Mouse (Mus musculus) retina, postnatal 7 days (tissue): ENCODE results near the gene Entpd1.

ENCODE experiments used
- DNase-seq: peaks from one replicate; pipeline ENCODE4 v3.0.0-alpha.2; 2012; ENCODE audit warnings: low read depth, low spot score

Gene Entpd1

DNA sequence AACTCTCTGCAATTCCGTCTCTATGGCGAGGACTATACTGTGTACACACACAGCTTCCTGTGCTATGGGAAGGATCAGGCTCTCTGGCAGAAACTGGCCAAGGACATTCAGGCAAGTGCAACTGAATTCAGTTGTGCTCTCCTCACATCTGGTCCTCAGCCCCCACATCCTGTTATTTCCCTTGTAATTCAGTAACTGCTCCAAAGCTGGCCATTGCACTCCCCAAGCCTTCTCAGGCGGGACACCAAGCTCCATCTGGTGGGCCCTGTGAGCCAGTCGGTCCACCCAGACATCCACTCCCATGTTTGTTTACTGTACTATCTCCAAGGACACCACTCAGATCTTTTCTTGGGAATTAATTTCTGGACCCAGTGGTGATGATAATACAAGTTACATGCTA lies 114.0 kb downstream of the Entpd1 start:
- DNase-seq, result no peak

GRCm38 (mm10) chr19:40726614-40727013 lies 114.4 kb downstream of the Entpd1 start:
- DNase-seq, result no peak

- DNase-seq, result no peak
These were observed 116.0 kb downstream of the Entpd1 start for GRCm38 (mm10) chr19:40728213-40728612.

GRCm38 (mm10) chr19:40728732-40729420 lies 116.7 kb downstream of the Entpd1 start:
- no peak for DNase-seq

GRCm38 (mm10) chr19:40733409-40733808 lies 121.2 kb downstream of the Entpd1 start:
- DNase-seq, result no peak

DNA sequence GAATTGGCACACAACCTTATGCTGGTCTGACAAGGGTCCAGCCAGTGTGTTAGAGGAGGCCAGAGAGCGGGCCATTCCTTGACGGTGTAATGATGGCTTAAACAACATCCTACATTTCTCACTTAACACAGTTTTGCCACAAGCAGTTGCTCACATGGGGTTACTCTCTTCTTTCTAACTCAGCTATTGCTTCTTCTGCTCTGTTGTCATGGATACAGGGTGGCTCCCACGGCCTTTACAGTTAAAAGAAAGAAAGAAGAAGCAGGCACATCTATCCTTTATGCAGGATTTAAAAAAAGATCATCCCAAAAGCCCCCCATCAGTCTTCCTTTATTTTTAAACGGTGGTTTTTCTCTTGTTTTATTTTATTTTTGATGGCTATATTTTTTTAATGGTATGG lies 121.7 kb downstream of the Entpd1 start:
- no peak for DNase-seq

- DNase-seq, result peak; percentile 68
These were observed 124.7 kb downstream of the Entpd1 start for GRCm38 (mm10) chr19:40736680-40737512.

DNA sequence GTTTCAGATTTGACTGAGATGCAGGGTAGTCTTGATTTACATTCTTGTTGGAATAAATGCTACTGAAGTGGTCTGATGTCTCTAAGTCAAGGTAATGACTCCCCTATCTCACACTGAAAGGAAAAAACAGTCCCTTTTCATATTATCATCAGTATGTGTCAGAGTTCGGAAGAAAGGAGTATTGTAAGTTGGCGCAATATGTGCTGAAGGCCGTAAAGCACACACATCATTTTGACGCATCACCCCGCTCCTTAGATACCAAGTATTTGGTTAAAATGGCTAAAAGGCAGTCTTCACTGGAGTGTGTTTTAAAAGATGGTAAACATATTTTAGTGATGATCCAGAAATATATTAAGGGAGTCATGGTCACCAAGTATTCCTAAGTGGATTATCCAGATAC lies 125.4 kb downstream of the Entpd1 start:
- no peak for DNase-seq

- no peak for DNase-seq
These were observed 126.6 kb downstream of the Entpd1 start for GRCm38 (mm10) chr19:40738683-40739324.

DNA sequence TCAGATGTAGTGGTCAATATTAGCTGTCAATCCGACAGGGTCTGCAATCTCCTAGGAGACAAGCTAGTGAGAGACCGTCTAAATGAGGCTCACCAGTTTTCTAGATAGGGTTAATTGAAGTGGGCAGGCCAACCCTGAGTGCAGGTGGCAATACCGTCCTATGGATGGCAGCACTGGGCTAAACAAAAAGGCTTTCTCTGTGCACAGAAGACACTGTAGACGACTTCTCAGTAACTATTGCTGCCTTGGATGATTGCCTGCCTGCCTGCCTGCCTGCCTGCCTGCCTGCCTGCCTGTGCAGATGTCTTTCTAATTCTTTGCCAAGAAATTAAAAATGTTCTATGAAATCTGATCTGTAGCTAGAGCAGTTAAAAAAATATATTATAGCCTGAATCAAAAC lies 134.4 kb downstream of the Entpd1 start:
- no peak for DNase-seq

DNA sequence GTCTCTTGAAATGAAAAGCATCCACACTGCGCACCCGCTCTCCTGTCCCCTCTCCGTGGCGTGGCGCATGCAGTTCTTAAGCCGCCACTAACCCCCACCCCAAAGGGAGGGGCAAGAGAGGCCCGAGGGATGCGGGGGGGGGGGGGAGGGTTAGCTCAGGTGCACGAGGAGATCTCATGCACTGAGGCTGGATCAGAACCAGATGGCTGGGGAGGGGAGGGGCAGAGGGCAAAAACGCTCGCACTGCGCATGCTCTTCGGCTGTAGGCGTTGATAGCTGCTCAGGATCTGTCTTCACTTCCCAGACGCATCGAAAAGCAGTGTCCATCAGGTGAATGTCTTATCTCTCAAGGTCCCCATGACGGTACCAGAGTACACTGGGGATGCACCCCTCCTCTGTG lies 136.4 kb downstream of the Entpd1 start, which contains the start of gene Cc2d2b:
Gene Cc2d2b, plus strand, starts transcription at position 195 of the 400 bp plus-strand sequence.
- DNase-seq, result no peak

GRCm38 (mm10) chr19:40754311-40754710 lies 142.1 kb downstream of the Entpd1 start:
- DNase-seq, result peak; percentile 33

DNA sequence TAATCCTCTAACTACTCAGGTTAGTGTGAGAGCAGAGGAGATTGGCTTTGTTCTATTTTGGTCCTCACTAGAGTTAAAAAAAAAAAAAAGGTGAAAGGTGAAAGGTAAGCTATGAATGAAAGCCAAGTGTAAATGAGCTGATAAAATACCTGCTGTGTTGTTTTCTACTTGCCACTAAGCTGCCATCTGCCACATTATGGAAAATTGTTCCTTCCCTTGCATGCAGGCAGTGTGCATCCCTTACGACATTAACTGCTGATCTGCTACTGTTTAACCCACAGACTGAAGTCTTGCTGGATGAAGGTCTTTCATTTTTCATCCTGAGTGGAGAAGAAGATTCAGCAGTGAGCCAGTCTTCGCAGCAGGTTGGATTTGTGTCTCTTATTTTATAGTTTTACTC lies 147.9 kb downstream of the Entpd1 start:
- DNase-seq, result no peak

GRCm38 (mm10) chr19:40762023-40762759 lies 150.0 kb downstream of the Entpd1 start:
- DNase-seq, result no peak

DNA sequence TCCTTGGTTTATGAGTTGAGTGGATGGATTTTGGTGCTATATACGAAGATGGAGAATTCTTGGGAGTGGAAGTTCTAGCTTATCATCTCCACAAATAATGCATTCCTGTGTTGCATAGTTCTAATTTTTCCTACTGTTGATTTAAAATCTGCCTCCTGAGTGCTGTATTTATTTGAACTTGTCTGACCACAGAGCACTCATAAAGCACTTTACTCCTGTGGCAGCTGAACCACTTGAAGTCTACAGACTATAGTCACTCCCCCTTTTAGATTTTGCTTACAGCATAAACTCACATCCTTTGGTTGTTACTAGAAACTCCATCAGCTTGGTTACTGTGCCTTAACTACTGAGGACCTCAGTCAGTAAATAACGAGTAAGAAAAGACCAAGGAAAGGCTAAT lies 155.0 kb downstream of the Entpd1 start:
- no peak for DNase-seq

DNA sequence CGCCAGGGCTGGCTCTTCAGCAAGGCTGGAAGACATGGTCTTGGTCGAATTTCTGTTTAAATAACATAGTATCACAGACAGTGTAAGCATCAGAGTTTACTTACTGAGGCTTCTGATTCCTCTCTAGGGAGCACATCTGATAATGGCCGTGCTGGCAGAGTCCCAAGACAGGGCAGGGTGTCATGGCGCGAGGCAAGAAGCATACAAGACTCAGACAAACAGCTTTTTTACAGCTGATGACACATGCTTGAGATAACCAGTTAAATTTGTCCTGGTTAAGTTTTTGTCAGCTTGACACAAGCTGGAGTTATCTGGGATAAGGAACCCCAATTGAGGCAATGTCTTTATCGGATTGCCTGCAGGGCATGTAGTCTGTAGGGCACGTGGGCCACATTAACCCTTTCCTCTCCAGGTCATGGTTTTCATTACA lies 157.2 kb downstream of the Entpd1 start:
- no peak for DNase-seq

- no peak for DNase-seq
These were observed 176.0 kb downstream of the Entpd1 start for GRCm38 (mm10) chr19:40788004-40788714.

- no peak for DNase-seq
These were observed 176.5 kb downstream of the Entpd1 start for GRCm38 (mm10) chr19:40788715-40789084.
